Mouse (Mus musculus): ENCODE data around the gene Gm10718.
"Not testable (repeated sequence)": the region's sequence is repeated elsewhere in the genome, so short reads cannot be mapped to it uniquely, and the experiment has no call there.

DNA sequence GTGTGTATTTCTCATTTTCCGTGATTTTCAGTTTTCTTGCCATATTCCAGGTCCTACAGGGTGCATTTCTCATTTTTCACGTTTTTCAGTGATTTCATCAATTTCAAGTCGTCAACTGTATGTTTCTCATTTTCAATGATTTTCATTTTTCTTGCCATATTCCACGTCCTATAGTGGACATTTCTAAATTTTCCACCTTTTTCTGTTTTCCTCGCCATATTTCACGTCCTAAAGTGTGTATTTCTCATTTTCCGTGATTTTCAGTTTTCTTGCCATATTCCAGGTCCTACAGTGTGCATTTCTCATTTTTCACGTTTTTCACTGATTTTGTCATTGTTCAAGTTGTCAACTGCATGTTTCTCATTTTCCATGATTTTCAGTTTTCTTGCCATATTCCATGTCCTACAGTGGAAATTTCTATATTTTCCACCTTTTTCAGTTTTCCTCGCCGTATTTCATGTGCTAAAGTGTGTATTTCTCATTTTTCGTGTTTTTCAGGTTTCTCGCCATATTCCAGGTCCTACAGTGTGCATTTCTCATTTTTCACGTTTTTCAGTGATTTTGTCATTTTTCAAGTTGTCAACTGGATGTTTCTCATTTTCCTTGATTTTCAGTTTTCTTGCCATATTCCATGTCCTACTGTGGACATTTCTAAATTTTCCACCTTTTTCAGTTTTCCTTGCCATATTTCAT is 885 bp upstream of the Gm10718 start:
- not testable (repeated sequence) for TF ChIP-seq CTCF, EP300 (IDR thresholded peaks at IDR 0.05)
